Mouse (Mus musculus) c-Kit-positive CD71-positive TER-119-positive erythroid progenitor cells, embryonic 14.5 days (primary cell): ENCODE measurements at regions not wholly inside any gene's neighbourhood (a gene's known extent, or its start where the extent isn't known, plus 50 kb on each side); places are given as distances from the start of the nearest gene placed in this dataset.

ENCODE experiments used
- DNase-seq: peaks from one replicate; pipeline ENCODE4 v3.0.0-alpha.2; 2013; ENCODE audit warnings: low spot score

DNA sequence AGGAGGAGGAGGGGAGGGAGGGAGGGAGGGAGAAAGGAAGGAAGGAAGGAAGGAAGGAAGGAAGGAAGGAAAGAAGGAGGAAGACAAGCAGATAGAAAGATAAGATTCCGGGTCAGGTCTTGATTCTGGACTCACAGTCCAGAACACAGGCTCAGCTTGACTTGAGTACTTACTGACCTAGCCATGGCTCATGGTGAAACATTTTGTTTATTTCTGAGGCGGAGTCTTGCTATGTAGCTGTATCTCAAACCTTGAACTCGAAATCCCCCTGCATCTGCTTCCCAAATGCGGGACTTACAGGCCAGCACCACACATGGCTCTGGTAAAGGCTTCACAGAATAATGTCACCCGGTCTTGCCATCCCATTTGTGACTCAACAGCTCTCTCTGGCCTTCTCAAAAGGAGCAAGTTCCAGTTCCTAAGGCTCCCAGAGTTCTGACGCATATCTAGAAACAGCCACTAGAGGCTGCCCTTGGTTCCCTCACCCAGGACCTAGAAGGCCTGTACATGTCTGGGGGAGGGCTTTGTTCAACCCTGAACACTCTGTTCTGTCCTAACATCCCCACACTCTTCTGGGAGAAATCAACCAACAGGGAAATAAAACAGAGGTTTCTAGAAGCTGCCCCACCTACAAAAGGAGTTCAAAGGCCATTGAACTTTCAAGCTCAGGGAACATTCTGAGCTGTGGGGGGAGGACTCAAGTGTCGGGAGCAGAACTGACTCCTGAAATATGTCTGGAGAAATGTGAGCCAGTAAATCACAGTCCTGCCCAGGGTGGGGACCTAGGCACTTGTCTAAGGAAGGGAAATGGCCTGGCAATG lies 56.2 kb upstream of the Akap13 start:
- DNase-seq, result no peak

DNA sequence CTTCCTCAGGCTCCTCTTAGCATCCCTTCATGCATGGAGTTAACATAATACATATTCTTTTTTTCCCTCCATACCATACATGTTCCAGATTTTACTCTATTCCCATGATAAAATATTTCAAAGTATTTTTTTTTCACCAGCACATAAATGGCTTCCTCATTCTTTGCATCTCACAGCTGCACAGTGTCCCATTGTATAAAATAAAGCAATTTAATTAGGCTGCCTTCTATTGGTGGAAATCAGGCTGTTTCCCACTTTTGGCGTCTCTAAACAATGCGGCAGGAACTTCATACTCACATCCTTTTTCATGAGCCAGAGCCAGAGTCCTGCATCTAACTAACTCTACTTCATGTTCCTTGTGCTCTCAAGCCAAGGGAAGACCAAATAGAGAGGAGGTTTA lies 54.9 kb upstream of the Akap13 start:
- no peak for DNase-seq

DNA sequence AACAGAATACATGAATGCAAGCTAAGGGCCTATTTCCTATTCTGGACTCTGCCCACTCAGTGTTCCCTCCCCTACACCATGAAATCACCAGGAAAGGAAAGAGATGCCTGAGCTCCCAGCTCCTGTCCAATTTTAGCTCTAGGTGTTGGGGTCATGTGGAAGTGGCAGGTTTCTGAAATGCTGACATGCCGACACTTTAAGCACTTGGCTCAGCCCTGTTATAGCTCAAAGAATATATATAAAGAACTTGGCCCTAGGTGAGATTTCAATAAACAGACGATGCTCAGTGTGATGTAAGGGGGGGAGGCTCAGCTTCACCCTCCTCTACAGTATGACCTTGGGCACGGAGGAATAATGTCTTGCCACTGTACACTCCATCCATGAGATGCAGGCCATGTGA lies 50.4 kb upstream of the Akap13 start:
- no peak for DNase-seq
